Mouse (Mus musculus): ENCODE results near the gene Atp5e.

- TF ChIP-seq CTCF (IDR thresholded peaks at IDR 0.05; ENCODE audit: low read depth) (no peak), EP300 (optimal IDR thresholded peaks at IDR 0.05) (no peak)
These were observed 17.0 kb downstream of the Atp5e start for GRCm38 (mm10) chr2:174446905-174447304.

Data from stomach, postnatal 0 days (tissue).